Mouse (Mus musculus) midbrain, embryonic 15.5 days (tissue): ENCODE measurements around the gene Plxna4. TPM values are rescaled to one million over a fixed set of nuclear protein-coding genes. Genes with fewer than 3 reads are reported as not detected.

Experiments
- ATAC-seq: fragments of 200-750 bp; cut with Nextera tagmentation; replicated peaks from 2 replicates; pipeline ENCODE4 v1.8.0; 2017; ENCODE audit warnings: moderate TSS enrichment
- H3K27ac ChIP-seq: fragments of 300-500 bp; sonication (generic); 2 replicates; pipeline ENCODE4 v1.5.1; 2015; ENCODE audit warnings: mild to moderate bottlenecking, inconsistent platforms
- H3K27me3 ChIP-seq: fragments of 300-500 bp; sonication (generic); replicated peaks from 2 replicates; pipeline ENCODE4 v1.6.1; 2015; ENCODE audit warnings: inconsistent platforms
- H3K36me3 ChIP-seq: fragments of 300-500 bp; sonication (generic); replicated peaks from 2 replicates; pipeline ENCODE4 v1.6.1; 2015; ENCODE audit warnings: inconsistent platforms
- H3K4me1 ChIP-seq: fragments of 300-500 bp; sonication (generic); 2 replicates; pipeline ENCODE4 v1.6.1; 2015; ENCODE audit warnings: inconsistent platforms
- H3K4me2 ChIP-seq: fragments of 300-500 bp; sonication (generic); 2 replicates; pipeline ENCODE4 v1.6.1; 2015; ENCODE audit warnings: inconsistent platforms, mild to moderate bottlenecking, moderate library complexity
- H3K4me3 ChIP-seq: fragments of 300-500 bp; sonication (generic); 2 replicates; pipeline ENCODE4 v1.5.1; 2015; ENCODE audit warnings: mild to moderate bottlenecking, inconsistent platforms
- H3K9ac ChIP-seq: fragments of 300-500 bp; sonication (generic); 2 replicates; pipeline ENCODE4 v1.6.1; 2015; ENCODE audit warnings: mild to moderate bottlenecking, inconsistent platforms
- H3K9me3 ChIP-seq: fragments of 300-500 bp; sonication (generic); 2 replicates; pipeline ENCODE4 v1.6.1; 2016; ENCODE audit warnings: inconsistent platforms
- WGBS: fragments of 180-500 bp; shearing (Covaris S2); methylation state at CpG from one replicate; pipeline ENCODE4 v1.1.7; 2015; ENCODE audit warnings: mixed read lengths; 5-methylcytosine and 5-hydroxymethylcytosine counted together
- polyA plus RNA-seq: library from polyadenylated mRNA; unstranded; fragments of >200 nt; fragmentation: Nextera tagmentation; extraction: Ambion mirVana; gene quantifications from 2 replicates; pipeline ENCODE4 v1.2.1, GENCODE M21; 2015

Plxna4 gene
- polyA plus RNA-seq, 1 experiment from 2014 or later, result 14.2 TPM

GRCm38 (mm10) chr6:32327173-32327572 lies 260.8 kb downstream of the Plxna4 start:
- Histone ChIP-seq H3K4me2 (no peak overlapping the region), H3K27me3 (no peaks in the 10 kb centered on the region), H3K27ac (no peak overlapping the region), H3K36me3 (no peaks in the 10 kb centered on the region), H3K9ac (no peak overlapping the region), H3K4me3 (no peak overlapping the region), H3K4me1 (peaks cover 38% of the 10 kb centered on the region), H3K9me3 (no peaks in the 10 kb centered on the region)
- 43% methylated on average over 5 of the region's 5 CpGs for WGBS
- ATAC-seq, result no peak

- Histone ChIP-seq H3K36me3 (no peaks in the 10 kb centered on the region), H3K4me3 (no peak overlapping the region), H3K27me3 (no peaks in the 10 kb centered on the region), H3K9me3 (no peaks in the 10 kb centered on the region), H3K9ac (no peak overlapping the region), H3K4me1 (peaks cover 37% of the 10 kb centered on the region), H3K27ac (no peak overlapping the region), H3K4me2 (no peak overlapping the region)
- WGBS, result 96% methylated on average over 5 of the region's 5 CpGs
- no peak for ATAC-seq
Measured at GRCm38 (mm10) chr6:32326406-32326805, 261.6 kb downstream of the Plxna4 start.

- no peak for ATAC-seq
- H3K4me3 ChIP-seq, result no peak overlapping the region
- 79% methylated on average over 7 of the region's 7 CpGs for WGBS
Measured at GRCm38 (mm10) chr6:32325851-32326250, 262.1 kb downstream of the Plxna4 start.

DNA sequence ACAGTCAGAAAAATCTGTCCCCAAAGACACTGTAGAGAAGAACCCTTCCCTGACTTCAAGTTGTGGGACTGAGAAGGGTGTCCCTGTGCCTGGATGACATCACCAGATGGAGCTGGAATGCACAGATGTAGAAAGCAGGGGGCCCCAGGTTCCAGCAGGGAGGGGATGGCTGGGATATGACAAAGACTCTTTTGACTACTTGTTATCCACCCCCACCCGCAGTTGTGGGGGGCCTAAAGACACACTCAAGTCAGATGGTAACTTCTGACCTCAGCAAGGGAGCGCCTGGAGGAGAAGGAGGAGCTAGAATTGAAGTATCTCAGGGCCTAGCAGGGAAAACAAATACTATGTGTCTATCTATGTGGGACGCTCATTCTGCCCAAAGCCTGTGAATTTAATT lies 266.8 kb downstream of the Plxna4 start:
- 76% methylated on average over 3 of the region's 3 CpGs for WGBS
- ATAC-seq, result no peak
- Histone ChIP-seq H3K9ac (no peak overlapping the region), H3K36me3 (no peaks in the 10 kb centered on the region), H3K4me2 (no peak overlapping the region), H3K4me3 (no peak overlapping the region), H3K27me3 (no peaks in the 10 kb centered on the region), H3K4me1 (no peaks in the 10 kb centered on the region), H3K9me3 (no peaks in the 10 kb centered on the region), H3K27ac (no peak overlapping the region)

More at GRCm38 (mm10) chr6:32325851-32326250, 262.1 kb downstream of the Plxna4 start:
- no peaks in the 10 kb centered on the region for H3K9me3 ChIP-seq
- no peaks in the 10 kb centered on the region for H3K27me3 ChIP-seq
- no peak overlapping the region for H3K9ac ChIP-seq
- no peaks in the 10 kb centered on the region for H3K36me3 ChIP-seq
- no peak overlapping the region for H3K27ac ChIP-seq
- peaks cover 32% of the 10 kb centered on the region for H3K4me1 ChIP-seq
- no peak overlapping the region for H3K4me2 ChIP-seq

- H3K4me3 ChIP-seq, result no peak overlapping the region
- H3K9me3 ChIP-seq, result no peaks in the 10 kb centered on the region
- no peaks in the 10 kb centered on the region for H3K4me1 ChIP-seq
- H3K27me3 ChIP-seq, result no peaks in the 10 kb centered on the region
- no peaks in the 10 kb centered on the region for H3K36me3 ChIP-seq
- no peak for ATAC-seq
- 32% methylated on average over 3 of the region's 3 CpGs for WGBS
- H3K27ac ChIP-seq, result no peak overlapping the region
- H3K4me2 ChIP-seq, result no peak overlapping the region
- no peak overlapping the region for H3K9ac ChIP-seq
Measured at GRCm38 (mm10) chr6:32320254-32320653, 267.7 kb downstream of the Plxna4 start.

DNA sequence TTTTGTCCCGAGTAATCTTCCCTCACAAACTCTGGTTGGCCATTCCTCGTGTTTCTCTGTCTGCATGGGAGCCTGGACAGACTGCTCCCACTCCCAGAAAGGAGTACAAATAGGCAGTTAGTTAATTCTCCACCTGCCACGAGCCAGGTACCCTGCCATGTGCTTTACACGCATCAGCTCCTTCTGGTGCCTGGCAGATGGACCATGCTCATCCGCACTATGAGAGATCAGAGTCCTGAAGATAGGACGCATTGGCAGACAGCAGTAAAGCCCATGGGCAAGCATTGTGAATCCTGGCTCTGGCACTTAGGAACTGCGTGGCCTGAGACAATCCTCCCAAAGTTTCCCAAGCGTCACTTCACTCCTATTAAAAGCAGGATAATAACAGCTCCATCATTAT lies 270.5 kb downstream of the Plxna4 start:
- ATAC-seq, result no peak
- H3K4me1 ChIP-seq, result no peaks in the 10 kb centered on the region
- WGBS, result 86% methylated on average over 8 of the region's 8 CpGs
- no peak overlapping the region for H3K4me3 ChIP-seq
- no peak overlapping the region for H3K9ac ChIP-seq
- no peaks in the 10 kb centered on the region for H3K27me3 ChIP-seq
- no peak overlapping the region for H3K4me2 ChIP-seq
- H3K9me3 ChIP-seq, result no peaks in the 10 kb centered on the region
- H3K36me3 ChIP-seq, result no peaks in the 10 kb centered on the region
- no peak overlapping the region for H3K27ac ChIP-seq

DNA sequence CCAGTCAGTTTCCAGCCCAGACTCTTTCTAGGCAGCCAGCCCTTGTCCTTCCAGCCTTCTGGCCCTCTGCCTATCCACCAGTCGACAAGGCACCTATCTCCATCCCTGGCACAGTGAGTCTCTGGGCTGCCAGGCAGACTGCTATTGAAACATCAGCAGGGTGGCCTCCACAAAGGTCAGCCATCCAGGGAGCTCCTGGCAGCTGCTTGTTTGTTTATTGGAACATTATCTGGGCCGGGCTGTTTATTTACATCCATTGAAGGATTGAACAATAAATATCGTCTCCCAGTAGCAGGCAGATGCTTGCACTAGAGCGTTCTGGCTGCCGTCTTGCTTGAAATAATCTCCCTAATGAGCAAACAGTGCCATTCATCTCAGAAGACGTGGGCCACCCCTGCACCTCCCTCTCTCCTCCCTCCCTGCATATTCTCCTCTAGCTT lies 273.0 kb downstream of the Plxna4 start:
- Histone ChIP-seq H3K27me3 (no peaks in the 10 kb centered on the region), H3K27ac (no peak overlapping the region), H3K9me3 (no peaks in the 10 kb centered on the region), H3K4me2 (no peak overlapping the region), H3K36me3 (no peaks in the 10 kb centered on the region), H3K4me3 (no peak overlapping the region), H3K4me1 (no peaks in the 10 kb centered on the region), H3K9ac (no peak overlapping the region)
- no peak; the same call in 1 of the 2 replicates for ATAC-seq
- 50% methylated on average over 6 of the region's 6 CpGs for WGBS

- no peak overlapping the region for H3K4me2 ChIP-seq
- no peaks in the 10 kb centered on the region for H3K36me3 ChIP-seq
- no peaks in the 10 kb centered on the region for H3K27me3 ChIP-seq
- H3K4me1 ChIP-seq, result no peaks in the 10 kb centered on the region
- ATAC-seq, result no peak
- H3K9me3 ChIP-seq, result no peaks in the 10 kb centered on the region
- WGBS, result 81% methylated on average over 4 of the region's 4 CpGs
- no peak overlapping the region for H3K9ac ChIP-seq
- no peak overlapping the region for H3K4me3 ChIP-seq
- H3K27ac ChIP-seq, result no peak overlapping the region
Measured at GRCm38 (mm10) chr6:32309147-32309546, 278.8 kb downstream of the Plxna4 start.

- Histone ChIP-seq H3K9me3 (no peaks in the 10 kb centered on the region), H3K27ac (no peak overlapping the region), H3K4me2 (no peak overlapping the region), H3K4me1 (no peaks in the 10 kb centered on the region), H3K4me3 (no peak overlapping the region), H3K9ac (no peak overlapping the region), H3K27me3 (no peaks in the 10 kb centered on the region), H3K36me3 (no peaks in the 10 kb centered on the region)
- 73% methylated on average over 2 of the region's 2 CpGs for WGBS
- no peak for ATAC-seq
Measured at GRCm38 (mm10) chr6:32300611-32301010, 287.4 kb downstream of the Plxna4 start.

GRCm38 (mm10) chr6:32281457-32281856 lies 306.5 kb downstream of the Plxna4 start:
- H3K27me3 ChIP-seq, result no peaks in the 10 kb centered on the region
- no peak overlapping the region for H3K27ac ChIP-seq
- peaks cover 4% of the 10 kb centered on the region; the same call in 1 of the 2 replicates for H3K4me1 ChIP-seq
- ATAC-seq, result no peak
- no peak overlapping the region for H3K4me2 ChIP-seq
- no peak overlapping the region for H3K4me3 ChIP-seq
- no peaks in the 10 kb centered on the region for H3K36me3 ChIP-seq
- no peaks in the 10 kb centered on the region for H3K9me3 ChIP-seq
- no peak overlapping the region for H3K9ac ChIP-seq

- H3K27ac ChIP-seq, result no peak overlapping the region
- no peak overlapping the region for H3K4me3 ChIP-seq
- 36% methylated on average over 2 of the region's 2 CpGs for WGBS
- no peak overlapping the region for H3K9ac ChIP-seq
- H3K27me3 ChIP-seq, result no peaks in the 10 kb centered on the region
- H3K4me2 ChIP-seq, result no peak overlapping the region
- no peak for ATAC-seq
- H3K36me3 ChIP-seq, result no peaks in the 10 kb centered on the region
- no peaks in the 10 kb centered on the region for H3K9me3 ChIP-seq
- H3K4me1 ChIP-seq, result peaks cover 4% of the 10 kb centered on the region; the same call in 1 of the 2 replicates
Measured at GRCm38 (mm10) chr6:32280728-32281127, 307.3 kb downstream of the Plxna4 start.

DNA sequence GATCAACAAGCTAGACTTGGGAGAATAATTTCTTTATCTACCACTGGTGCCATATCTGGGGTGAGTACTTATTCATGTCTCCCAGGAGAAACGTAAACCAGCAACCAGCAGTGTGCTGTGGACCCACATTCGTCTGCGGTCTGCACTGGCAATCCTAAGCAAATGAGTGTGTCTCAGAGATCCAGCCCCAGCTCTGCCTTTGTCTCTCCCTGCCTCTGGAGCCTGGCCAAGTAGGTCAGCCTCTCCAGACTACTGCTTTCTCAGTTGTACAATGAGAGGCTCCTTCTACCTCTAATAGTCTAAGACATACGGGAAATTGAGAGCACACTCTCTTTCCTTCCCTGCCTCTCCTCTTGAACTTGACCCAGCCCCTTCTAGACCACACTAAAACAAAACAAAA lies 316.5 kb downstream of the Plxna4 start:
- ATAC-seq, result no peak
- Histone ChIP-seq H3K27me3 (no peaks in the 10 kb centered on the region), H3K9me3 (no peaks in the 10 kb centered on the region), H3K4me2 (no peak overlapping the region), H3K4me1 (no peaks in the 10 kb centered on the region), H3K27ac (no peak overlapping the region), H3K4me3 (no peak overlapping the region), H3K9ac (no peak overlapping the region), H3K36me3 (no peaks in the 10 kb centered on the region)
- 58% methylated on average over 4 of the region's 4 CpGs for WGBS

DNA sequence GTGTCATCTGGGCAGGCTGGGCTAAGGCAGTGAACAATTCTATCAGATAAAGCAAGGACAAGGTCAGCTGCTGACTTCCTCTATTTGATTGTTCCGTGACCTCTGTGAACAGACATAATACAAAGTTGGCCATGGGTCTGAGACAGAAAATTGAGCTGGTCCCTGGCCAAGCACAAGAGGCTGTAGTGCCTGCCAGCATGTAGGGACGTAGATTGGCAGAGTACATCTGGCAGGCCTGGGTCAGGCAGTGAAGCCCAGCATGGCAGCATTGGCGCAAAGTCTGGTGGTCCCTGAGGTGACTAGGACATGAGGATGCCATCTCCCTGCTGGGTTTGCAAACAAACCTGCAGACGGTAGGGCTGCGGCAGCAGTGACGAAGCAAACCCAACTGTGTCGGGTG lies 321.9 kb downstream of the Plxna4 start:
- no peak for ATAC-seq
- Histone ChIP-seq H3K4me3 (no peak overlapping the region), H3K9ac (no peak overlapping the region), H3K36me3 (no peaks in the 10 kb centered on the region), H3K27me3 (no peaks in the 10 kb centered on the region), H3K27ac (no peak overlapping the region), H3K4me2 (no peak overlapping the region), H3K9me3 (no peaks in the 10 kb centered on the region), H3K4me1 (peaks cover 5% of the 10 kb centered on the region)
- 89% methylated on average over 7 of the region's 7 CpGs for WGBS
